Mouse (Mus musculus) intestine, embryonic 16.5 days (tissue): ENCODE results near the gene Zdhhc14. TPM values are rescaled to one million over a fixed set of nuclear protein-coding genes. Genes with fewer than 3 reads are reported as not detected.

Source experiments
- ATAC-seq: fragments of 200-750 bp; cut with Nextera tagmentation; 2 replicates; pipeline ENCODE4 v1.8.0; 2017; ENCODE audit warnings: moderate TSS enrichment, moderate library complexity
- H3K27ac ChIP-seq: fragments of 300-500 bp; sonication (generic); 2 replicates; pipeline ENCODE4 v1.5.1; 2014; ENCODE audit warnings: mild to moderate bottlenecking, low read length
- H3K27me3 ChIP-seq: fragments of 300-500 bp; sonication (generic); replicated peaks from 2 replicates; pipeline ENCODE4 v1.6.1; 2014; ENCODE audit warnings: low read length, control low read depth, mixed read lengths; ENCODE audit not compliant: control insufficient read depth, insufficient read depth
- H3K36me3 ChIP-seq: fragments of 300-500 bp; sonication (generic); 2 replicates; pipeline ENCODE4 v1.6.1; 2014; ENCODE audit warnings: low read length, control low read depth; ENCODE audit not compliant: control insufficient read depth, insufficient read depth
- H3K4me1 ChIP-seq: fragments of 300-500 bp; sonication (generic); 2 replicates; pipeline ENCODE4 v1.6.1; 2014; ENCODE audit warnings: low read length, control low read depth, mixed read lengths; ENCODE audit not compliant: control insufficient read depth, insufficient read depth
- H3K4me2 ChIP-seq: fragments of 300-500 bp; sonication (generic); 2 replicates; pipeline ENCODE4 v1.6.1; 2014; ENCODE audit warnings: low read depth, low read length, control low read depth
- H3K4me3 ChIP-seq: fragments of 300-500 bp; sonication (generic); 2 replicates; pipeline ENCODE4 v1.5.1; 2014; ENCODE audit warnings: mild to moderate bottlenecking, low read length
- H3K9ac ChIP-seq: fragments of 300-500 bp; sonication (generic); 2 replicates; pipeline ENCODE4 v1.6.1; 2014; ENCODE audit warnings: low read depth, low read length
- H3K9me3 ChIP-seq: fragments of 300-500 bp; sonication (generic); 2 replicates; pipeline ENCODE4 v1.6.1; 2016; ENCODE audit warnings: low read length, control low read depth; ENCODE audit not compliant: control insufficient read depth
- WGBS: fragments of 180-500 bp; shearing (Covaris S2); extraction: QIAGEN DNeasy Blood & Tissue Kit; methylation state at CpG from one replicate; pipeline ENCODE4 v1.1.7; 2014; 5-methylcytosine and 5-hydroxymethylcytosine counted together
- polyA plus RNA-seq: library from polyadenylated mRNA; unstranded; fragments of >200 nt; fragmentation: Nextera tagmentation; extraction: Ambion mirVana; gene quantifications from 2 replicates; pipeline ENCODE4 v1.2.1, GENCODE M21; 2015

Gene Zdhhc14
- polyA plus RNA-seq, 1 experiment from 2014 or later = 0.48 TPM

DNA sequence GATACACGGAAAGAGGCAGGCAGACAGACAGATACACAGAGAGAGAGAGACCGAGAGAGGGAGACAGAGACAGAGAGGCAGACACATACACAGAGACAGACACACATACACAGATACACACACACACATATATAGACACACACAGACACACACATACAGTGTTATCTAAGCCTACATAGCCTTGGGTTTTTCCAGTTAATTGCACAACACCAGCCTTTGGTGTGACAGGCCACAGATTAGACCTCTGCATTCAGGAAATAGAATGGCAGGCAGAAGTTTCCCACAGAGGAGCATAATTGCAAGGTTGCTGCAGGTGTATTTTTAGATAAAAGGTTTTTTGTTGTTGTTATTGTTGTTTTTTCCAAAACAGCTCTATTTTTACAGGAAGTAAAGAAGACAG is 195.9 kb downstream of the Zdhhc14 start:
- Histone ChIP-seq H3K4me3 (no peak overlapping the region), H3K27ac (no peak overlapping the region), H3K36me3 (no peaks in the 10 kb centered on the region), H3K9ac (no peak overlapping the region), H3K4me1 (0 out of 2 replicates have a peak, but pooled peaks cover 2% of the 10 kb centered on the region), H3K27me3 (no peaks in the 10 kb centered on the region), H3K9me3 (no peaks in the 10 kb centered on the region), H3K4me2 (no peak overlapping the region)
- ATAC-seq = no peak
- WGBS = 84% methylated on average over 2 of the region's 2 CpGs

DNA sequence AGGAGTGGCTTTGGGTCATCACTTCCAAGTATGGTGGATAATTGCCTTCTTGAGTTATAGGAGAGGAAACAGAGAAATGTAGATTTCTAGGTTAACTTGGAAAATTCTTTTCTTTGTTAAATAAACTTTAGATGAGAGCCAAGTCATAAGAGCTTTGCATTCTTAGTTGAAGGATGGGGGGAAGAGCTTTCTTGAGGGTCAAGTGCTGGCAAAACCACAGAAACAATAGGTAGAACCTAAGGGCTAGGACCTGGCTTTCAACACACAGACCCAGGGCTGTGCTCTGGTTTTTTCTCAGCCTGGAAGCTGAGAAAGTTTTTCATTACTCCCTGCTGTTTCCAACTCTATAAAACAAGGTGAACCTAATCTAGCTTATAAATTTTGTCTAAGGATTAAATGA is 196.3 kb downstream of the Zdhhc14 start:
- Histone ChIP-seq H3K36me3 (no peaks in the 10 kb centered on the region), H3K4me2 (no peak overlapping the region), H3K9ac (no peak overlapping the region), H3K4me1 (0 out of 2 replicates have a peak, but pooled peaks cover 2% of the 10 kb centered on the region), H3K27ac (no peak overlapping the region), H3K27me3 (no peaks in the 10 kb centered on the region), H3K9me3 (no peaks in the 10 kb centered on the region), H3K4me3 (no peak overlapping the region)
- no peak for ATAC-seq

DNA sequence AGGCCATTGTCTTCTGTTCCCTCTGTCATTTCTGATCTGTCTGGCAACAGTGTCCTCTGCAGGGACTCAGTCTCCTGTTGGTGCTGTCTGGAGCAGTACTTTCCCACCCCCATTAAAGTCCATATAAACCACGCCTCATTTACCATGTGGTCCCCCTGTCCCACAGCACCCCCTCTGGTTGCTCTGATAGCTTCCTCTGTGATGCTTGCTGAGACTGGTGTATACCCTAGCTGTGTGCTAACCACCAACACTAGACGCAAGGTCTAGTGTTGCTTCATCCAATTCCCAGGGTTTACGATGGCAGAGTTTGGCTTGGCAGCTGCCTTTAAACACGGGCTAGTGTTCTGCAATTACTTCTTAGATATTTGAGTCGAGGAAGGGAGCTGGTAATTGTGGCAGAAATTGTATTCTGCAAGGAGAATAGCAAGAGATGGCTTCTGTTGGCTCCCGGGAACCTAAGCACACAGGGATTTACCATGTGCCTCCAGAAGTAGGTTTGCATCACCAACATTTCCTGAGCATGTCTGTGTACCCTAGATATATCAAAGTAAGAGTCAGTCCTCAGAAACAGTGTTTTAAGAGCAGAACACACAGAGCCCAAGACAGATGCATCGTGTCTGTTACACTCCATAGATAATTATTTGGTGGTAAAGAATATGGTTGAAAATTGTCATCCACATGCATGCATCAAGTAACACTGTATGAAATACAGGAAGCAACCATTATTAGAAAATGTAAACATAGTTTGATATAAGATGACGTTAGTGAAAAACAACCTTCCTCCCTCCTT is 198.6 kb downstream of the Zdhhc14 start:
- ATAC-seq = no peak
- H3K27me3 ChIP-seq = no peaks in the 10 kb centered on the region
- H3K36me3 ChIP-seq = no peaks in the 10 kb centered on the region
- no peak overlapping the region for H3K4me3 ChIP-seq
- H3K27ac ChIP-seq = no peak overlapping the region
- H3K4me2 ChIP-seq = no peak overlapping the region
- 0 out of 2 replicates have a peak, but pooled peaks cover 2% of the 10 kb centered on the region for H3K4me1 ChIP-seq
- H3K9me3 ChIP-seq = no peaks in the 10 kb centered on the region
- H3K9ac ChIP-seq = no peak overlapping the region
- 78% methylated on average over 8 of the region's 8 CpGs for WGBS

DNA sequence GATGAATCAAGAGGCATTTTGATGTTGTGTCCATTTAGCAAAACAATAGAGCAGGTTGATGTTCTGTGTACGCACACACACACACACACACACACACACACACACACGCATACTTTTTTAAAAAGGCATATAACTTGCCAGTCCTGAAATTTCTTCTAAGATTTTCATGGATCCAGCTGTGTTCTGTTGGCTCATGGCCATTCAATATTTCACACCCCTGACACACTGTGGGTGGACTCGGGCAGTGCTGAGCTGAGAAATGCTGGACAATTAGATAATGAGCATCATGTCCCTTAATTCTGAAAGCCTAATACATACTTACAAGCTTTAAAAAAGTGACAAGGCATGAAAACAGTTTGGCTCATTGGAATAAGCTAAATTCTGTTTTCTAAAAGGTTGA is 200.3 kb downstream of the Zdhhc14 start:
- Histone ChIP-seq H3K27ac (no peak overlapping the region), H3K9me3 (no peaks in the 10 kb centered on the region), H3K4me2 (no peak overlapping the region), H3K27me3 (no peaks in the 10 kb centered on the region), H3K9ac (no peak overlapping the region), H3K4me3 (no peak overlapping the region), H3K36me3 (no peaks in the 10 kb centered on the region), H3K4me1 (0 out of 2 replicates have a peak, but pooled peaks cover 2% of the 10 kb centered on the region)
- no peak for ATAC-seq
- 58% methylated on average over 3 of the region's 3 CpGs for WGBS

DNA sequence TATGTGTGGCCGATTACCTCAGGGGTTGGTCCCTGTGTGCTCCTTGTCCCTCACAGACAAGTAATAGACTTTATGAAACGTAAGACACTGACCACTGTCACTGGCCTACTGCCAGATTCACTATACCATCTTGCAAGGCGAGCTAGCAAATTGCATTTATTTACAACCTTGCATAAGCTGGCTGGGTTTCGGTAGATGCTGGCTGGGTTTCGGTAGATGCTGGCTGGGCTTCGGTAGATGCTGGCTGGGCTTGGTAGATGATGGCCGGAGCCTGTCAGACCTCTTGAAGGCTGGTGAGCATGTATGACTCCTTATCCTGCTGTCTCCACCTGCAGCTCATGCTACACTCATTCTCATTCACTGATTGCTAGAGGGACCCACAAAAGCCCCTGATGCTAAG is 200.9 kb downstream of the Zdhhc14 start:
- no peak overlapping the region for H3K4me2 ChIP-seq
- 57% methylated on average over 7 of the region's 7 CpGs for WGBS
- no peaks in the 10 kb centered on the region for H3K9me3 ChIP-seq
- ATAC-seq = no peak
- no peaks in the 10 kb centered on the region for H3K36me3 ChIP-seq
- no peak overlapping the region for H3K9ac ChIP-seq
- no peaks in the 10 kb centered on the region for H3K27me3 ChIP-seq
- H3K4me3 ChIP-seq = no peak overlapping the region
- H3K4me1 ChIP-seq = peaks cover 2% of the 10 kb centered on the region; the same call in 1 of the 2 replicates
- H3K27ac ChIP-seq = no peak overlapping the region

DNA sequence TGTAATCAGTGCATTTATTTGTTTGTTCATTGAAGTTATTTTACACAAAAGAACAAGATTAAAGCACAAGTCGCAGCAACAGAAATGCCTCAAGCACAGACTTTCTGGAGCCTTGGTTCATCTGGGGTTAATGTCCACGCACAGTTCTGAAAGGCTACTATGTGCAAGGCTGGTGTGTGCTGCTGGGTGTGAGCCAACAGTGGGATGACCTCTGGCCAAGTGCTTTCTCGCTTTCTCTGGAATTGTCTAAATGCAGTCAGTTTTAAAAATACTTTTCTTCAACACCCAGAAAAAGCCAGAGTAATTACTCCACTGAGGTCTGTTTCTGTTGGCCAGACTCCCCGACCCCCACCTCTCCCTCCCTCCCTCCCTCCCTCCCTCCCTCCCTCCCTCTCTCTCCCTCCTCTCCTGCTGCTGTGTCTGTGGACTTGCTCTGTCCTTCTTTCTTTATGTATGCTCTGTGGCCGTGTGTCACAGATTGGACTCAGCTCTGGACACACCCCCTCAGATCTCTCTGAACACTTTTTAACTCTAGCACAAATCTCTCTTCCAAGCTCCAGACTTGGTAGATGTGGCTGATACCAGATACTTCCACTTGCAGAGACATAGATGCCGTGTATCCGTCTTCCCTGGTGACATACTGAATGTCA is 206.2 kb downstream of the Zdhhc14 start:
- no peak overlapping the region for H3K4me2 ChIP-seq
- no peaks in the 10 kb centered on the region for H3K9me3 ChIP-seq
- no peak overlapping the region for H3K9ac ChIP-seq
- H3K36me3 ChIP-seq = no peaks in the 10 kb centered on the region
- whole genome bisulfite sequencing = 41% methylated on average over 7 of the region's 7 CpGs
- peaks cover 2% of the 10 kb centered on the region; the same call in 1 of the 2 replicates for H3K4me1 ChIP-seq
- H3K4me3 ChIP-seq = no peak overlapping the region
- peak; percentile 60 for ATAC-seq
- peak overlapping the region; percentile 11; the same call in 1 of the 2 replicates for H3K27ac ChIP-seq
- no peaks in the 10 kb centered on the region for H3K27me3 ChIP-seq

DNA sequence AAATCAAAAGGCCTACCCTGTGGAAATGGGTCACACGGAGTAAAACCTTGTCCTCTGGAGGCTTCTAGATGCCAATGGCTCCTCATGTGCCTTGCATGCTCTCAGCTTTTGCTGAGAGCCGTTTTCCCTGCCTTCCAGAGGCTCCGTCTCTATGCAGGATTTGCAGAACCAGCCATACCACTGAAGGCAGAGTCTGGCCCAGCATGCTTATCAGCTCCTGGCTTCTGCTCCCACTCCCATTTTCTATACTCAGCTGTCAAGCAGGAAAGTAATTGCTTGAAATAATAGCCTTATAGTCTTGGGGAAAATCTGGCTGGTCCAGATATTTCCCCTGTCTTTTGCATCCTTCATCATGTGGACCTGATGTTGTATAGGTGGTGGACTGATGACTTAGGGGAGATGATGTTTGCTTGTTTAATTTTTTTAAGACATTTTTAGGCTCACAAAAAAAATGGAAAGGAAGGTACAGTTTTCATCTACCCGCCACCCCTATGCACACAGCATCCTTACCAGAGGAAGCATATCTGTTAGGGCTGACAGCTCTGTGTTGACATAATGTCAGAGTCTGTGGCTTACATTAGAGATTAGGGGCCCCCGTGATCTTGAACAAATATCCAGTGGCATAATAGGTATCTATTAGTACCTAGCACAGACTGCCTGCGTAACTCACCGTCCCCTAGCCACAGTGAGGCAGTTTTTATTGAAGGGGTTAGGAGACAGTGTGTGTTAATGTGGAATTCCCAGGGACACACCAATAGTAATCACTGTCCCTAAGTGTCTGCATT is 218.2 kb downstream of the Zdhhc14 start:
- no peak for ATAC-seq
- Histone ChIP-seq H3K4me2 (no peak overlapping the region), H3K4me3 (no peak overlapping the region), H3K9me3 (no peaks in the 10 kb centered on the region), H3K4me1 (no peaks in the 10 kb centered on the region), H3K27me3 (no peaks in the 10 kb centered on the region), H3K36me3 (no peaks in the 10 kb centered on the region), H3K27ac (no peak overlapping the region), H3K9ac (no peak overlapping the region)
- 55% methylated on average over 7 of the region's 7 CpGs for WGBS

DNA sequence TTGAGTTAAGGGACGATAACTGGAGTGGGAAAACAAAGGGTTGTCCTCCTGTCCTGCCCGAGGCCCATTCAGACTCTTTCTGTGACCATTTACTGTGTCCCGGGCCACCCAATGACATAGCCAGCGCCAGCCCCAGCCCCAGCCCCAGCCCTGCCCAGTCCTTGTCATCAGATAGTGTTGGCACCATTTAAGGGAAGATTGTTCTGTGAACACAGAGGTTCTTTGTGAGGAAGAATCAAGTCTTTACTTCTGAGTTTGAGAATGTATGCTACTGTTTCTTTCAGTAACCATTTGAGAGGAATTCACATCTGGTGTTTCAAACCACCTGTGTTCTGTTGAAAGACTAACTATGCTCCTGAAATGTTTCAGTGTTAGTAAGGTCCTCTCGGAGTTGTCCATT is 219.5 kb downstream of the Zdhhc14 start:
- ATAC-seq = no peak
- Histone ChIP-seq H3K36me3 (no peaks in the 10 kb centered on the region), H3K27ac (no peak overlapping the region), H3K4me3 (no peak overlapping the region), H3K9ac (no peak overlapping the region), H3K9me3 (no peaks in the 10 kb centered on the region), H3K27me3 (no peaks in the 10 kb centered on the region), H3K4me2 (no peak overlapping the region), H3K4me1 (no peaks in the 10 kb centered on the region)
- 65% methylated on average over 5 of the region's 5 CpGs for whole genome bisulfite sequencing

DNA sequence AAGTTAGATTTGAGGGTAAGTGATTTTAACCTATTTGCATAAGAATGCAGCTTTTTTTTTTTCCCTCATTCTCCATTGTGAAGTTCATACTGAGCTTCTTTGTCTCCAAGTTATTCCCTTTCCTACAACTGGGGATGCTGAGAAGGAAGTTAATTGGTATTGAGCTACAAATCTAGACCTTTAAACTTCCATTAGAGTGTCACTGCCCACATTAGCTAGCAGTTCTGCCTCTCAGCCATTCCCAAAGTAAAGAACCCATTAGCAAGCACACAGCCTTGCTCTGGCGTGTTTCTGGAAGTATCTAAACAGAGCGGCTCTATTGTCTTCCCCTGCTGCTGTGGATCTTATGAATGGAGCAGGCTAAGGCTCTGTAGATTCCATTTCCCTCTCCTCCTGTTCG is 220.8 kb downstream of the Zdhhc14 start:
- Histone ChIP-seq H3K4me2 (no peak overlapping the region), H3K27ac (no peak overlapping the region), H3K36me3 (no peaks in the 10 kb centered on the region), H3K9ac (no peak overlapping the region), H3K4me1 (no peaks in the 10 kb centered on the region), H3K9me3 (no peaks in the 10 kb centered on the region), H3K27me3 (no peaks in the 10 kb centered on the region), H3K4me3 (no peak overlapping the region)
- 59% methylated on average over 3 of the region's 3 CpGs for WGBS
- ATAC-seq = no peak
